Mouse (Mus musculus): Measurements from ENCODE around the gene Pak6.
A peak's percentile ranks its signal among the peaks of the same experiment; 100 is the strongest.

Pak6 gene

DNA sequence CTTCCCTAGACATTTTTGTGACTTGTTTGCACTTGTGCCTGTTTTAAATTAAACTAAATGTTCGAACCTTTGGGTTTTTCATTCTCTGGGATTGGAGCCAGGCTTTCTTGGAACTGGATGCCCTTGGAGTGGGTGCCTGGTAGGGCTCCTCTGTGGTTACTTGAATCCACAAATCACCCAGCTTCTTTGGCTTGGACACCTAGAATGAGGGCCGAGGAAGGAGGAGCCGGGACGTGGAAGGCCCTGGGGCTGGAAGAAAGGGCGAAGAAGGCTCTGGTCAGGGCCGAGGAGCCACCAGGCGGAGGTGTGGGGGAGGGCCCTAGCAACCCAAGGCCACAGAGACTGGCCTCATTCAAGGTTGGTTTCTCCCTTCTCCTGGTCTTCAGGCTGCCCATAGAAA lies 34.9 kb downstream of the Pak6 start:
- DNase-seq (ENCODE audit: low read depth): no peak

DNA sequence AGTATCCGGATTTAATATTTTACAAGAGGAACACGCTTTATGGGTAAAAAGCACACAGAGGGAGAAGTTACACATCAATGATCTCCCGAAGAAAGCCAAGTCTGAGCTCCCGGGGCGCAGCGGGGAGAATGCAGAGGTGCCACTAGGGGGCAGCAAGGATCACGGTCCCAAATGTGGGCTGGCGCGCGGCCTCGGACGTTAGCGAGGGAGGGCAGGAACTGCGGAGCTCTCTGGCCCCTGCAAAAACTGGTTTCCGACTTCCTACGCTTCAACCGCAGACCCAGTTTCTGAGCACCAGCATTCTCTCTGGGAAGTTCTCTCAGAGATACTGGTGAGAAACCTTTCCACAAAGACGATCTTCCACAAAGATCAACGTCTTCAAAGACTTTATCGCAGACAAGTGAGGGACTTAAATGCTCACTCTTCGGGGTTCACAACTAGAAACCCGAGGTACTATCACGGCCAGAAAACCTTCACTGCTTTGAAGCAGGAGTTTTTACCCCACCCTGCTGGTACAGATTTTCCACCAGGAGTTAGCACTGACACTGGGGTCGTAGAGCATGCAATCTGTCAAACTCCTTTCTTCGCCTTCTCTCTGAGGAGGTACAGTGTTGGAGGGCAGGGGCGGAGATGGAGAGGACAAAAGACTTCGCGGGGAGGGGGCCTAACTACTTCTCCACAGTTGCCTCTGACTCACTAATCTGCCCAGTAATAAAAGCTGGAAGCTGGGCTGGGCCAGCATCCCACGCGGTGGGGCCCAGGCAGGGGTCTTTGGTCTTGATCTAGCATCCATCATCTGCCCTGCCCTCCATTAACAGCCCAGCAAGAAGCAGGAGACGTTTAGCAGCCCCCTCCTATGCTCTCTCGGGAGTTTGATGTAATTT lies 37.3 kb downstream of the Pak6 start:
- peak; percentile 61 for DNase-seq (ENCODE audit: low read depth)

DNA sequence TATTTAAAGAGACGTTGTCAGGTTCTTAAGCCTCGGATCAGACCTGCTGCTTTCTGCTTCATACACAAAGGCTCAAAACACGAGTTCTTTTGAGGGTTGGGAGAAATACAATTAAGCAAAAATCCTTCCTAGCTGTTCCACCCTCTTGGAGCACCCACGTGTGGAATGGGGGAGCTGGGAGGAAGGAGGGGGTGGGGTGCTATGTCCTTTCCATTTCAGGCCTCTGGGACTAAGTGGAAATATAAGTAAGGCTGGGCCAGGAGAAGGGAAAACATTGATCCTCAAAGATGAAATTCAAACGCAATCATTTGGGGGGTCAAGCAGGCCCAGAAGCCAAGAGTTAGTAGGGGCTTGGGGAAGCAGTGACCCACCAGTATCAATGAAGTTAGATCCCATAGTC lies 38.1 kb downstream of the Pak6 start:
- DNase-seq (ENCODE audit: low read depth): no peak

DNA sequence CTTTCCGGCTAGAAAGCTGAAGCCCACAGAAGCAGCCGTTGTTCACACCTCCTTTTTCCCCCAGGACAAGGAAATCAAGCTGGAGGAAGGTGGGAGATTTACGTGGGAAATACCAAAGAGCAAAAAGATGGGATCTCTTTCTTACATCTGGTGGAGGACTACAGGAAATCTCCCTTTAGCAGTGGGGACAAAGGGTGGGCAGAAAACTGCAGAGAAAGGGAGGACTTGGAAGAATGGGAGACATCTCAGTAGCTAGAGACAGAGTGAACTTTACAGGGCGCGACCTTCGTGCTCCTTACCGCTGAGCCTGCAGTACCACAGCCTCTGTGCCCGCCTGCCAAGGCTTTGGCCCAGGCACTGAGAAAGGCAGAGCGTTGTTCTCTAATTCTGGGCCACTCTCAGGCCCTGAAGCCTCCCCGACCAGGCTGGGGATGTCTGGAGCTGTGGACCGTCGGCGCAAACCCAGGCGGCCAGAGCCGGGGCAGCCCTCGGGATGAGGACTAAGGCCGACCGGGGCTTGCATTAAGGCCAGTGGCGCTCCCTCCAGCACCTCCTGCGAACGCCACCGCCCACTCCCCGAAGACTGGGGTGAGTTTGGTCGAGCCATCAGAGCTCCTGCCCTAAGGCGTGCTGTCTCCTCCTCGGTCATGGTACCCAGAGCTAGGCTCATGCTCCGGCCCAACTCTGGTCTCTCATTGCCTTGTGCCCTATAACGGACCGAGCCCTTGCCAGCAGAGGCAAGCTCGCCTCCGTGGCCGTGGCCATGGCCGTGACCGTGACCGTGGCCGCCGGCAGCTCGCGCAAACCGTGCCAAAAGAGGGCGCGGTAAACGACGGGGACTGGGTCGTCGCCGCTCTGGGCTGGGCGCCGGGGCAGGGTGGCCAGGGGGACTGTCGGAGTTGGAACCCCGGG lies 39.1 kb downstream of the Pak6 start:
- no peak for DNase-seq (ENCODE audit: low read depth)

DNA sequence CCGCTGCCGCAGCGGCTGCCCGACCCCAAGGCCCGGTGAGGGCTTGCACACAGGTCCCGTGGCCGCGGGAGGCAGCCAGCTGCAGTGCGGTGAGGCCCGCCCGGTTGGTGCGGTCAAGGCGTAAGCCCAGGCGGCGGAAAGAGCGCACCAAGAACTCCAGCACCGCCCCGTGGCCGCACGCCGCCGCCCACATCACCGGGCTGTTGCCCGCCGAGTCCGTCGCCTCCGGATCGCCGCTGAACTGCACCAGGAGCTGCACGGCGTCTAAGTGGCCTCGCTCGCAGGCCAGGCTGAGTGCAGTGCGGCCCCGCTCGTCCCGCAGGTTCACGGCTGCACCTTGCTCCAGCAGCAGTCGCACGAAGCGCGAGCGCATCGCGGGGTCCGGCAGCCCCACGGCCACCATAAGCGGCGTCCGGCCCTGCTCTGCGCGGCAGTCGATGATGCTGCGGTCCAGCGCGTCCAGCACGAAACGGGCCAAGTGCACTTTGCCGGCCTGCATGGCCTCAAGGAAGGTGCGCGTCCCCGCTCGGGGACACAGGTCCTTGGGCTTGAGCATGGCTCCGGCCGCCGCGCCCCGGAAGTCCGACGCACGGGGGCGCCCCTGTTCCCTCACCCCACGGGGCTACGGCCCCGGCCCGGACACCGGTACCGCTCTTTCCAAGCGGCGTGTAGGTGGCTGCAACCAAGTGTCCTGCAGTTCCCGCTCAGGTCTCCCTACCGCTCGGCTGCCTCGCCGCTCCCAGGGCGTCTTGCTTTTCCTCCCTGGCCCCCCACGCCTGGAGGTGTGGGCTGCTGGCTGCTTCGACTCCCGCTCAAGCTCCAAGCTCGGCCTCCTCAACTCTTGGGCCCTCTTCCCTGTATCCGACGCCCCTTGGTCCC lies 40.0 kb downstream of the Pak6 start:
- no peak for DNase-seq (ENCODE audit: low read depth)

DNA sequence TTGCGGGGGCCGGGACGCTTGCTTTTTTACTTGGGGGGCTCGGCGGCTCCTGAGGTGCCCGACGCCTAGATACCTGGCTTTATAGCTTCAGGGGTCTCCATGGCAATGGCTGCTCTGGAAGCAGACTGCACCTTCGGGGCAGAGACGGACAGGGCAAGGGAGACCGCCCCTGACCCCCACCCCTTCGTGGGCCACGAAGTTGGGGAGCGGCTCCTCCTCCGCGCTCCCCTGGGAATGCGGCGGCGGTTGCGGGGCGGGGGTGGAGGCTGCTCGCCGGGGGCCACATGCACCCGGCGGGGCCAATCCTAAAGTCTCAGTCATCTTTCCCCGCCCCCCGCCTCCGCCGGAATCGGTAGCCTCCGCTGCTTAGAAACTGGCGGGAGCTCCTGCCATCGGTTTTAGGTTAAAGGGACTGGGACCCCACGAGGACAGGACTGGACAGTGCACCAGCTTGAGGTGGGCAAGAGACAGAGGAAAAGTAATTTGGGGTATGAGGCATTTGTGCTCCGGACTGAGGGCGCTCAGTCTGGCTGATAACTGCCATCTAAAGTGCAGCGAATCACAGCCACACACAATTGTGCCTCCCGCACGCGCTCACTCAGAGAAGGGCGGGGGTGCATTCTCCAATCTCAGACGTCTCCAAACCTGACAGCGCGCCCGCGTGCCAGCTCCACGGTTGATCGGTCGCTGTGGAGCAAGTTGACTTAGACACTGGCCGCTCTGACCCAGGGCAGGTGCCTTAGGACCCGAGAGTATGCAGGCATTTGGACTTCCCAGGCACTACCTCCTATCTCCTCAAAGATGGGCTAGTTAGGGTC lies 41.0 kb downstream of the Pak6 start, which contains the start of gene Ankrd63:
TSS of gene Ankrd63 (minus strand) at position 51 of the 818 bp plus-strand sequence.
- no peak for DNase-seq (ENCODE audit: low read depth)

DNA sequence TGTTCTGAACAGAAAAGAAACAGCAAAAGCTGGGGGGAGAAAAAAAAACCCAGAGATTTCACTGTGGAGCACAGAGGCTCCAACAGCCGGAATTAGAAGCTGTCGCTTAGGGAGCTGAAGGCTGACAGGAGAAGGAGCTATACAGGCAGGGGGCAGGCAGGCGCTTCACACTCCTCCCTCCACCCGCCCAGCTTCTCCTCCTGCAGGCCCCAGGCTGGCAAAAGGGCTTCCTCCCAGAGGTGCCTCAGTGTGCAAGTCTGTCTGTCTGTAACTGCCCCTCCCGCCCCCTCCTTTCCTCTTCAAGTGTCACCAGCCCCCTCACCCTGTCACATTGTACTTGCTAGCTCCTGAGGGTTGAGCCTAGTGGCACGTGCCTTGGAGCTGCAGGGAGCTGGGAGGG lies 43.3 kb downstream of the Pak6 start:
- DNase-seq (ENCODE audit: low read depth): no peak

DNA sequence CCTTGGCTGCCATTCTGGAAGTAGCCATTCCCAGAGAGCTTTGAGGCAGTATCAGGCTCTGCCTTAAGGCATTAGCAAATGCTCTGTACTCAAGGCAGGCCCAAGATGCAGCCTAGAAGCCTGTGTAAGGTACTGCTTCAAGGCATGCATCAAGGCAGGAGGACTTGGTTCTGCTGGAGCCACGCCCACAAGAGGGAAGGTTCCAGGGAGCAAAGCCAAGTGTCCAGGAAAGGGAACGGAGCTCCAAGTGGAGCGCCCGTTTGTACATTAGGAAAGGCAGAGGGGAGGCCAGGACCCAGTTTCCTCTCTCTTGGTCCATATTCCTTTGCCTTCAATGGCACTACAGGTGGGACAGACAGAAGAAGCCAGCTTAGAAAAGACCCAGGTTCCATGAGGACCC lies 45.4 kb downstream of the Pak6 start:
- DNase-seq (ENCODE audit: low read depth): no peak

DNA sequence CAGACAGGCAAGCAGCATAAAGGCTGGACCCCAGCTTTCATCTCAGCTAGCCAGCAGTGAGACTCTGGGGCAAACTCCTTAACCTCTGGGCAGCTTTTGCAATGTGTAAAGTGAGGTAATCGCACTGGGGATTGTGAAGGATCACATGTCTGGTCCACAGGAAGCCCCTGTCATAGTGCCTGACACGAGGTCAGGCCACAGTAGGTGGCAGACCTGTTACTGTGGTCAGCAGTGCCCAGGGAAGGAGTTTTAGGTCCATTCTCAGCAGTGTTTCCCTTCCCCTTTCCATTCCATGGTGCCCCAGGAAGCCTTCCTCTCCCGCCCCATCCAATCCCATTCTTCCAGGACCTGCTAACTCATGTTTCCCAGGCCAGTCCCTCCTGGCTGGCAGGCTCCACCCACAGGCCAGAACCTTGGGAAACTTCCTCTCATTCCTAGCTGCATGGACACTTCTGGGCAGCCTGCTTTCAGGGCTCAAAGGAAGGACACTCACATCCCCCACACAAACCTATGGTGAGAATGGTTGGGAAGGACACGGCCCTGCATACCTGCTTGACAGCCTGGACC lies 46.6 kb downstream of the Pak6 start:
- DNase-seq (ENCODE audit: low read depth): no peak

DNA sequence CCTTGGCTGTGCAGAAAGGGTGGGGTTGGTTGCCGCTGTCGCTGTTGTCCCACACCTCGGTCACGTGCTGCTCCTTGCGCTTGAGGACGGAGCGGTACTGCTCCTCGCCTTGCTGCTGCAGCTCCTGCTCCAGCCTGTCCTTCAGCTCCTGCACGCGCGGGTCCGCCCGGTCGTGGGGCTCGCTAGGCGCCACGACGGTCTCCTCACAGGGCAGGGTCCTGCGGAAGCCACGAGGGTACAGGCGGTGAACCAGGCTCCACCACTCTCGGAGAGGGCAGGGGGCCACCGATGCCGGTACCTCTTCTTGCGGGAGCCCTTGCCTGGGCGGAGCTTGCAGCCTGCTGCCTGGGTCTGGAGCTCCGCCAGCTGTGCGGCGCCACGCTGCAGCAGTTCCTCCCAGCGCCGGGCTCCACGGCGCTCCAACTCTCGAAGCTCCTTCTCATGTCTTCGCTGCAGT lies 48.0 kb downstream of the Pak6 start:
- DNase-seq (ENCODE audit: low read depth): no peak

DNA sequence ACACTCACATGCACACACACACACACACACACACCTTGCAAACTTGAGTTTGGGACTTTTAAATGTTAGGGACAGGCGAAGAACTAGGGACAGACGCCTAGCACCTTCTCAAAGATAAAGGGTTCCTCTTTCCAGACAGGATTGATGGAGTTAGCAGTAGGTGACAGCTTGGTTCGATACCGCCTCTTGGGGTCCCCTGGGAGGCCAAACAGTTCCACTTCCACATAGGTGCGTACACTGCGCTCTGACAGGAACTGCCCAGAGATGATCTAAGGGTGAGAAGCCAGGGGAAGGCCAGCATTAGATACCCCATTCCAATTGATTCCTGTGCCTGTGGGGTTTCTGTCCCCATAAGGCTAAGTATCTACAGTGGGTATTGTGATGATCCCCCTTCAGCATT lies 50.5 kb downstream of the Pak6 start:
- DNase-seq (ENCODE audit: low read depth): no peak

DNA sequence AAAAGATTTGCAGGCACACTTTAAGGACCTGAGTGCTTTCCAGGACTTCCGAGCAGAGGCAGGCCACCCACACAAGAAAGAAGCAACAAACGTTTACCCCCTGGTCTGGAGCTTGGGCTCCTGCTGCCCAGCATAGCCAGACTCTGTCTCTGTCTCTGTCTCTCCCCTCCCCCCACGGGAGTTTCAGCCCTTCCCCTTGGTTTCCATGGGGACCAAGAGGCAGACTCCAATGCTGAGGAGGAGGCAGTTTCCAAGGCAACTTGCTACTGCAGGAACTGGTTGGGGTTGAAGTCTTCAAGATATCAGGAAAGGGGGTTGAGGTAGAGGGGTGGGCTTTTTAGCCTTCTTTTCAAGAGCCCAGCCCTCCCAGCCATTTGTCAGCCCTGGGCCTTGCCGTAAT lies 51.1 kb downstream of the Pak6 start:
- no peak for DNase-seq (ENCODE audit: low read depth)

DNA sequence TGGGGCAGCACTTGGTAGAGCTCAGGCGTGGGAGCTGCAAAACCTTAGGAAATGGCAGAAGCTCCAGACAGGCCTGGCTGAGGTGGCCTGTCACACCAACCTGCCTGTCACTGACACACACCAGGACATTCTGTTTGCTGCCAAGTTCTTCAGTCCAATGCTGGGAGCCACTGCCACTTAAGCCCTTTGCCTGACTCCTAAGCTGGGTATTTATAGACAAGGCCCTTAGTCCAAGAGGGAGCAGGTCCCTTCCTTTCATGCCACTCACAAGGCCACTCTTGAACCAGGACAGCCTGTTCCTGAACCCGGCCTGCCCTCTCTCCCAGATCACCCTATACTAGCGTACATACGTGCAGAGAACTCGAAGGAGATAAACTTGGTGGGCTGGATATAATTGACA lies 53.6 kb downstream of the Pak6 start:
- DNase-seq (ENCODE audit: low read depth): no peak

DNA sequence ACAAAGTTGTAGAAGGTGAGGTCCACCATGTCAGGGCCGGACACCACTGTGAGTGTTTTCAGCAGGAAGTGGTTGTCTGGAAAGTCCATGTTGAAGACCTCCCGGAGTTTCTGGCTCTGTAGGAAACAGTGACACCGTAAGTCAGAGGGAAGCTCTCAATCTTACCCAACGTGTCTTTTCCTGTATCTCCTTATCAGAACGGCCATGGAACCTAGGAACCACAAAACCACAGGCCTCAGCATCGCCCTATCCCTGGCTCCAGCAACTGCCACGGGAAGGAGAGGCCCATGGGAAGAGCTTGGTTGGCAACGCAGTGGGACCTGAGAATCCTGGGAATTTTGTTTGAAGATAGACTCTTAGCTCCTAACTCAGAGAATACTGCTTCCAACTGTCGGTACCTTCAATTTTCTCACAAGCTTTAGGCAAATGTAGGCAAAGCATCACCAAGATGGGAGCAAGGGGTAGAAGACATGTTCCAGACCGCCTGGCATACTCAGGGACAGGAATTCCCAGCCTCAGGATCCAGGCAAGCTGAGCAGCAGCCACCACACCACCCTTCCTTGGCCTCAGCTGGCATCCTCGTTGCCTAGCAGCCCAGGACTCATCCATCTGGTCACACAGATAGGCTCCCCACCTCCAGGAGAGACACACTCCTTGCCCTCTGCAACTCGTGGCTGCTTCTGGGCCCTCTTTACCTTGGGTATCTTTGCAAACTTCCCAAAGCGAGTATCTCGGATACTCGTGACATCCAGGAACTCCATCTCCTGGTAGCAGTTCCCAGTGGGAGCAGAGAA lies 60.8 kb downstream of the Pak6 start:
- DNase-seq (ENCODE audit: low read depth): no peak

DNA sequence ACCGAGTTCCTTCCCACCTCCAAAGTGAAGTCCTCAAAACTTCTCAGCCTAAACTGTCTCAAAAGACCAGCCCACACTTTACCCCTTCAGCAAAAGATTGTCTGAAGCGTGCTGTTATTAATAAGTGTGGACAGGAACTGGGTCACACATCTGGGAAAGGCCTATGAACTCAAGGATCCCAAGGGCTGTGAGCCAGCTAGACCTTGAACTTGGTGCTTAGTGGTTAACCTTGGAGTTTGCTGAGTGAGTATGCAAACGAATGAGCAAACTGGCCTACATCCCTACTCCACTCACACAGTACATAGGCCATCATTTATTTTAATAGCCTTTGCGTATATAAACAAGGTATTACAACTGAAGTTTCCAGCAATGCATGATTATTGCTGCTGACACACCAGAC lies 62.4 kb downstream of the Pak6 start:
- DNase-seq (ENCODE audit: low read depth): no peak

DNA sequence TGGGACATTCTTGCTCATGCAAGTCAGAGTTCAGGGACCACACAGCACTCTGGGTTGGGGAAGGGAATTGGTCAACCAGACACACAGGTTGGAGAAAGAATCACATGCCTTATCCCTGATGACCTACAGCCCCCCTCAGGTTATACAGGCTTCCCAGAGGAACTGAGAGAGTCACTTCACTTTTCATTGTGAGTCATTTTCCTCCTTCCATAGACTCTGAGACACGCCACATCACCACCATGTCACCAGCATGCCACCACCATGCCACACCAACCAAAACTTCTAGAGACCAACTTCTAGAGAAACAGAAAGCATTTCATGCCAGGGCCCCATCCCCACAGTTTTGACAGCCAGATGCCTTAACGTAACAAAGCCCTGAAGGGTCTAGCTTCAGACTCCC lies 63.8 kb downstream of the Pak6 start:
- DNase-seq (ENCODE audit: low read depth): no peak

DNA sequence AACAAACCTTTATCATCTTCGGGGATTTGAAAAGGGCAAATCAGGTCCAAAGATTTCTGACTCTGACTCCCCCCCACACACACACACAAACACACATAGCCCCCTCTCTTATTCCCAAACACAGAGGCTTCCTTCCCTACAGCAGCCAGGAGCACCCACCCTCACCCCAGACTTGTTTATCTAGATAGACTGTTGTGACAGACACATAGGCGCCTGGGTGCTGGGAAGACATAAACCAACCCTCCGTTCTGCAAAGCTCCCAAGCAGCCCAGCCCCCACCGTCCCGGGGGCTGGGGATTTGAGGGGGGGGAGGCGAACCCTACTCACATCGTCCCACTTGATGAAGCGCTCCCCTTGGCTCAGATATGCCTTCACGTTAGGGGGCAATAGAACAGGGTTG lies 64.8 kb downstream of the Pak6 start:
- no peak for DNase-seq (ENCODE audit: low read depth)

DNA sequence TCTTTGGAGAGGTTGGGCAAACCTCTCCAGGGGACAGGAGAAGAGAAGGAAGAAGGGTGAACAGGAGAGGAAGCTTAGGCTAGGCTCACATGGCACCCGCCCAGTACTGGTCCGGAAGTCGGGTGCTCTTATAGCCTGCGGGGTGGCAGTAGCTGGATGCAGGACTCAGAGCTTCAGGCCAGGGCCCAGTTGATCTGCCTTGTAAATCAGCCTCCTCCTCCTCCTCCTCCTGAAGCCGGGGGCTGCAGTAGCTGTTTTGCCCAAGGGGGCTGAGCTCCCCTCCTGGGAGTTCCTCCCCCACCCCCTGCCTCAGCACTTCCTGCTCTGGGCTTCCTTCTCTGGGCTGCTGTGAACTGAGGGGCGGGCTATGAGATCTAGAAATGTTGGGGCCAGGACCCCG lies 65.2 kb downstream of the Pak6 start, which contains the start of gene Plcb2:
TSS of gene Plcb2 (minus strand) at position 102 of the 400 bp plus-strand sequence.
- no peak for DNase-seq (ENCODE audit: low read depth)

DNA sequence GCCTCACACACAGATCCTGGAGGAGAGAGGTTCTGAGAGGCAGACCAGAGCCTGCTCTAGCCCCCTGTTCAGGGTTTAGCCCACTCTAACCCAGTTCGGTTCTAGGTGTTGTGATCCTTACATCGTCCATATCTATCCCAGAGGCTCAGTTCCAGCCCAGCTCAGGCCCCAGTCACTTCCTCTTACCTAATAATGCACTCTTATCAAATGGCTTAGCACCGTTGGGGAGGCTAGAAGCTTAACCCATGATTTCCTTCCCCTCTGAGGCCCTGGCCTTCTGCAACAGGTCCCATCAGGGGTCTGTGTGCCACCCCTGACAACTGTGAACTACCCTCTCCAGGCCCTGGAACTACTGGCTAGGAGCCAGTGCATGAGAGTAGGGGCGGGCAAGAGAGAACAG lies 66.1 kb downstream of the Pak6 start:
- DNase-seq (ENCODE audit: low read depth): no peak

Measured in c-Kit-positive CD71-positive TER-119-negative erythroid progenitor cells, embryonic 14.5 days (primary cell).